Mouse (Mus musculus): ENCODE data around the gene Arhgap4. TPM values are rescaled to one million over a fixed set of nuclear protein-coding genes. Genes with fewer than 3 reads are reported as not detected.

The Arhgap4 gene
- total RNA-seq, 2 experiments from 2014 or later: 0.41 to 1.6 TPM

Other genes with a start within 250 kb of the Arhgap4 start
- 100 to 1,000 TPM in 1 of 2 experiments, 10 to 100 TPM in 1; 96.2 to 127 TPM for gene Slc6a8, start 248.7 kb downstream of the Arhgap4 start, total RNA-seq (2021)
- 10 to 100 TPM; 45.9 to 58.5 TPM for gene Bcap31, start 205.7 kb downstream of the Arhgap4 start, total RNA-seq (2021)
- gene Abcd1, start 205.3 kb downstream of the Arhgap4 start, total RNA-seq (2021): 10 to 100 TPM; 22.8 to 30.4 TPM
- gene Plxnb3, start 164.8 kb downstream of the Arhgap4 start, total RNA-seq (2021): under 1 TPM; 0.61 to 0.67 TPM
- 10 to 100 TPM; 39.6 to 60.5 TPM for gene Srpk3, start 147.5 kb downstream of the Arhgap4 start, total RNA-seq (2021)
- 100 to 1,000 TPM; 399 to 430 TPM for gene Idh3g, start 135.0 kb downstream of the Arhgap4 start, total RNA-seq (2021)
- 10 to 100 TPM; 72.3 to 80.8 TPM for gene Ssr4, start 134.8 kb downstream of the Arhgap4 start, total RNA-seq (2021)
- gene Pdzd4, start 96.9 kb downstream of the Arhgap4 start, total RNA-seq (2021): 1 to 10 TPM; 1.1 to 1.4 TPM
- gene Avpr2, start 29.8 kb downstream of the Arhgap4 start, total RNA-seq (2021): not detected
- gene L1cam, start 25.8 kb downstream of the Arhgap4 start, total RNA-seq (2021): 1 to 10 TPM; 1.2 to 2.3 TPM
- gene Naa10, start 74 bp upstream of the Arhgap4 start, total RNA-seq (2021): 10 to 100 TPM; 59.1 to 60.5 TPM
- gene Renbp, start 9.0 kb upstream of the Arhgap4 start, total RNA-seq (2021): 1 to 10 TPM; 1.7 to 2.5 TPM
- 10 to 100 TPM; 26.0 to 35.7 TPM for gene Hcfc1, start 44.5 kb upstream of the Arhgap4 start, total RNA-seq (2021)
- 10 to 100 TPM; 37.4 to 40.6 TPM for gene Irak1, start 102.0 kb upstream of the Arhgap4 start, total RNA-seq (2021)
- gene Opn1mw, start 205.6 kb upstream of the Arhgap4 start, total RNA-seq (2021): not detected
- gene Mecp2, start 213.5 kb upstream of the Arhgap4 start, total RNA-seq (2021): 10 to 100 TPM; 21.1 to 23.1 TPM
- not detected for gene Tex28, start 246.0 kb upstream of the Arhgap4 start, total RNA-seq (2021)